Mouse (Mus musculus) ES-Bruce4 (cell line): ENCODE measurements around the gene Calml3.

Experiments
- CTCF ChIP-seq: IDR thresholded peaks from one replicate; pipeline ENCODE4 v1.8.1; 2011; ENCODE audit warnings: low read depth, low read length
- EP300 ChIP-seq: IDR thresholded peaks from 2 replicates; pipeline ENCODE4 v1.6.1; 2011; ENCODE audit warnings: low read depth, low read length; ENCODE audit not compliant: insufficient read depth
- POLR2A ChIP-seq: IDR thresholded peaks from one replicate; pipeline ENCODE4 v1.8.1; 2011; ENCODE audit warnings: low read length; ENCODE audit not compliant: insufficient read depth

DNA sequence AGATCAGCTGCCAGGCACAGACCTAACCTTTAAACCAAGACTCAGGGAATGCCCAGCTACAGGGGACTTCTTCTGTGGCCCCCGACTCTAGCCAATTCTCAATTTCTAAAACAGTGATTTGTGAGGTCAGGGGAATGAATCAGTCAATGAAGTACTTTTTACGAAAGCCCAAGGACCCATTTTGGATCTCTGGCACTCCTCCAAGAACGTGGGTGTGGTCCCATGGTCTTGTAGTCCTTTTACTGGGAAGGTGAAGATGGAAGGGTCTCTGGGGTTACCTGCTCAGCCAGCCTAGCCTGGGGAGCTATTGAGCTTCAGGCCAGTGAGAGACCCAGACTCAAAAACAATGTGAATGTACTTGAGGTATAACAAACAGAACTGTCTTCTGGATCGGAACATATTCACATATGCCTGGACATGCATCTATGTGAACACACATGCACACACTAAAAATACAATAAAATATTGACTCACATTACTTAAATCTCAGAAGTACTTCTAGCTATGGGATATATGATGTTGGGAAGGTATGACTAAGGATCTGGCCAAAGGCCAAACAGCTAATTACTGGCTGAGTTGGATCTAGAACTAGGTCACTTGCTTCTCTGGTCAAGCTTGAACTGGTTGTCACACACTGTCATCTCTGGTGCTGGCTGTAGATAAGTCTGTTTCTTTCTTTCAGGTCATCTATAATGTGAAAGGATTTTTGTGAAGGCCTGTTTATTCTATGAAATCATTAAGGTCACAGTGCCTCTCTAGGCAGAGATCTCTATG lies 25.3 kb downstream of the Calml3 start:
- TF ChIP-seq CTCF (no peak), POLR2A (no peak), EP300 (no peak)
